Mouse (Mus musculus): ENCODE data around the gene Nfe2l1. TPM values are rescaled to one million over a fixed set of nuclear protein-coding genes. Genes with fewer than 3 reads are reported as not detected.

The Nfe2l1 gene
- polyA plus RNA-seq, 1 experiment from 2014 or later = 66.3 TPM

GRCm38 (mm10) chr11:96776968-96777962 is 52.5 kb downstream of the Nfe2l1 start, which contains the start of gene Snx11:
Gene Snx11 (minus strand): TSS chr11:96777559.
- WGBS = 1% methylated on average over 59 of the region's 59 CpGs
- peaks cover 14% of the 10 kb centered on the region for H3K36me3 ChIP-seq
- peak within 1 kb of the TSS; percentile 75 for H3K4me2 ChIP-seq
- H3K9me3 ChIP-seq = no peaks in the 10 kb centered on the region
- peaks cover 25% of the 10 kb centered on the region for H3K4me1 ChIP-seq (replicated peaks)
- peak within 1 kb of the TSS; percentile 74 for H3K27ac ChIP-seq
- peak within 1 kb of the TSS; percentile 56 for H3K9ac ChIP-seq (replicated peaks)
- no peaks in the 10 kb centered on the region for H3K27me3 ChIP-seq
- peak; percentile 99 for ATAC-seq (ENCODE audit: insufficient number of reproducible peaks, insufficient read depth, low FRiP score, low TSS enrichment, low read depth)
- H3K4me3 ChIP-seq (replicated peaks) = peak within 1 kb of the TSS; percentile 69

- H3K36me3 ChIP-seq = peaks cover 26% of the 10 kb centered on the region
- peak overlapping the region; percentile 75; the same call in 1 of the 2 replicates for H3K4me2 ChIP-seq
- H3K4me1 ChIP-seq (replicated peaks) = peaks cover 25% of the 10 kb centered on the region
- no peak for ATAC-seq (ENCODE audit: insufficient number of reproducible peaks, insufficient read depth, low FRiP score, low TSS enrichment, low read depth)
- 39% methylated on average over 3 of the region's 3 CpGs for WGBS
- H3K9me3 ChIP-seq = no peaks in the 10 kb centered on the region
- no peaks in the 10 kb centered on the region for H3K27me3 ChIP-seq
- no peak overlapping the region for H3K9ac ChIP-seq (replicated peaks)
- H3K4me3 ChIP-seq (replicated peaks) = peak overlapping the region; percentile 69
- H3K27ac ChIP-seq = no peak overlapping the region
Observed at GRCm38 (mm10) chr11:96776068-96776467, 53.7 kb downstream of the Nfe2l1 start.

- Histone ChIP-seq H3K36me3 (peaks cover 30% of the 10 kb centered on the region), H3K27me3 (no peaks in the 10 kb centered on the region), H3K4me1 (replicated peaks) (peaks cover 25% of the 10 kb centered on the region), H3K9ac (replicated peaks) (no peak overlapping the region), H3K4me2 (no peak overlapping the region), H3K9me3 (no peaks in the 10 kb centered on the region), H3K4me3 (replicated peaks) (no peak overlapping the region), H3K27ac (no peak overlapping the region)
- no peak for ATAC-seq (ENCODE audit: insufficient number of reproducible peaks, insufficient read depth, low FRiP score, low TSS enrichment, low read depth)
- 62% methylated on average over 7 of the region's 7 CpGs for WGBS
Observed at GRCm38 (mm10) chr11:96775665-96776064, 54.1 kb downstream of the Nfe2l1 start.

- H3K4me1 ChIP-seq (replicated peaks) = peaks cover 25% of the 10 kb centered on the region
- H3K27me3 ChIP-seq = no peaks in the 10 kb centered on the region
- H3K9ac ChIP-seq (replicated peaks) = no peak overlapping the region
- no peaks in the 10 kb centered on the region for H3K9me3 ChIP-seq
- no peak for ATAC-seq (ENCODE audit: insufficient number of reproducible peaks, insufficient read depth, low FRiP score, low TSS enrichment, low read depth)
- H3K4me2 ChIP-seq = no peak overlapping the region
- WGBS = 68% methylated on average over 8 of the region's 8 CpGs
- no peak overlapping the region for H3K27ac ChIP-seq
- peaks cover 36% of the 10 kb centered on the region for H3K36me3 ChIP-seq
- H3K4me3 ChIP-seq (replicated peaks) = no peak overlapping the region
Observed at GRCm38 (mm10) chr11:96775063-96775462, 54.7 kb downstream of the Nfe2l1 start.

- peaks cover 41% of the 10 kb centered on the region for H3K36me3 ChIP-seq
- H3K9me3 ChIP-seq = no peaks in the 10 kb centered on the region
- no peak overlapping the region for H3K9ac ChIP-seq (replicated peaks)
- ATAC-seq (ENCODE audit: insufficient number of reproducible peaks, insufficient read depth, low FRiP score, low TSS enrichment, low read depth) = no peak
- H3K4me2 ChIP-seq = no peak overlapping the region
- H3K27me3 ChIP-seq = no peaks in the 10 kb centered on the region
- H3K27ac ChIP-seq = no peak overlapping the region
- WGBS = 82% methylated on average over 3 of the region's 3 CpGs
- H3K4me3 ChIP-seq (replicated peaks) = no peak overlapping the region
- peaks cover 25% of the 10 kb centered on the region for H3K4me1 ChIP-seq (replicated peaks)
Observed at GRCm38 (mm10) chr11:96774536-96774935, 55.2 kb downstream of the Nfe2l1 start.

- 91% methylated on average over 9 of the region's 9 CpGs for WGBS
- Histone ChIP-seq H3K4me3 (replicated peaks) (no peak overlapping the region), H3K4me2 (no peak overlapping the region), H3K27me3 (no peaks in the 10 kb centered on the region), H3K4me1 (replicated peaks) (peaks cover 29% of the 10 kb centered on the region), H3K27ac (no peak overlapping the region), H3K9ac (replicated peaks) (no peak overlapping the region), H3K36me3 (peaks cover 61% of the 10 kb centered on the region), H3K9me3 (no peaks in the 10 kb centered on the region)
- no peak for ATAC-seq (ENCODE audit: insufficient number of reproducible peaks, insufficient read depth, low FRiP score, low TSS enrichment, low read depth)
Observed at GRCm38 (mm10) chr11:96772413-96772812, 57.4 kb downstream of the Nfe2l1 start.

- H3K27ac ChIP-seq = no peak overlapping the region
- no peak overlapping the region for H3K9ac ChIP-seq (replicated peaks)
- 90% methylated on average over 9 of the region's 9 CpGs for WGBS
- H3K4me2 ChIP-seq = no peak overlapping the region
- H3K9me3 ChIP-seq = no peaks in the 10 kb centered on the region
- no peaks in the 10 kb centered on the region for H3K27me3 ChIP-seq
- no peak for ATAC-seq (ENCODE audit: insufficient number of reproducible peaks, insufficient read depth, low FRiP score, low TSS enrichment, low read depth)
- H3K4me3 ChIP-seq (replicated peaks) = no peak overlapping the region
- H3K4me1 ChIP-seq (replicated peaks) = peaks cover 30% of the 10 kb centered on the region
- H3K36me3 ChIP-seq = peaks cover 61% of the 10 kb centered on the region
Observed at GRCm38 (mm10) chr11:96771274-96771975, 58.3 kb downstream of the Nfe2l1 start.

- no peak overlapping the region for H3K4me3 ChIP-seq (replicated peaks)
- H3K27me3 ChIP-seq = no peaks in the 10 kb centered on the region
- 0 out of 2 replicates have a peak overlapping the region, but pooled peaks have one; percentile 19 for H3K9ac ChIP-seq (replicated peaks)
- no peak for ATAC-seq (ENCODE audit: insufficient number of reproducible peaks, insufficient read depth, low FRiP score, low TSS enrichment, low read depth)
- peak overlapping the region; percentile 53; the same call in 1 of the 2 replicates for H3K27ac ChIP-seq
- peaks cover 57% of the 10 kb centered on the region for H3K36me3 ChIP-seq
- WGBS = 57% methylated on average over 9 of the region's 9 CpGs
- peaks cover 18% of the 10 kb centered on the region for H3K4me1 ChIP-seq (replicated peaks)
- H3K4me2 ChIP-seq = no peak overlapping the region
- H3K9me3 ChIP-seq = no peaks in the 10 kb centered on the region
Observed at GRCm38 (mm10) chr11:96768240-96768639, 61.5 kb downstream of the Nfe2l1 start.

MicroRNA genes within 50 kb of the gene (microRNA counts, 519-probe panel; counts per million panel counts)
- 6,651 counts per million, percentile 80 among the panel's probes with 10 or more counts for microRNA mmu-miR-152

Small RNA genes within 50 kb of the gene (microRNA-seq; reads per million reads assigned to microRNA genes)
- 102 reads per million, percentile 52 among the genes with 10 or more reads in this experiment for gene Mir152

Other genes with a start within 250 kb of the Nfe2l1 start
- gene Snx11, start 52.4 kb downstream of the Nfe2l1 start, polyA plus RNA-seq (2016; fragmentation: Nextera tagmentation; extraction: Ambion mirVana) = 21.1 and 21.2 TPM in 2 replicates
- gene Cbx1, start 40.8 kb downstream of the Nfe2l1 start, polyA plus RNA-seq (2016; fragmentation: Nextera tagmentation; extraction: Ambion mirVana) = 184 and 189 TPM in 2 replicates
- 78.1 and 88.3 TPM in 2 replicates for gene Copz2, start 19.9 kb upstream of the Nfe2l1 start, polyA plus RNA-seq (2016; fragmentation: Nextera tagmentation; extraction: Ambion mirVana)
- gene Cdk5rap3, start 86.5 kb upstream of the Nfe2l1 start, polyA plus RNA-seq (2016; fragmentation: Nextera tagmentation; extraction: Ambion mirVana) = 87.8 and 89.6 TPM in 2 replicates
- 0.84 and 1.1 TPM in 2 replicates for gene Prr15l, start 98.1 kb upstream of the Nfe2l1 start, polyA plus RNA-seq (2016; fragmentation: Nextera tagmentation; extraction: Ambion mirVana)
- gene Pnpo, start 114.0 kb upstream of the Nfe2l1 start, polyA plus RNA-seq (2016; fragmentation: Nextera tagmentation; extraction: Ambion mirVana) = 18.4 and 19.7 TPM in 2 replicates
- gene Sp2, start 153.0 kb upstream of the Nfe2l1 start, polyA plus RNA-seq (2016; fragmentation: Nextera tagmentation; extraction: Ambion mirVana) = 13.7 and 17.8 TPM in 2 replicates
- gene Sp6, start 183.4 kb upstream of the Nfe2l1 start, polyA plus RNA-seq (2016; fragmentation: Nextera tagmentation; extraction: Ambion mirVana) = 6.5 and 7.7 TPM in 2 replicates
- gene Scrn2, start 200.0 kb upstream of the Nfe2l1 start, polyA plus RNA-seq (2016; fragmentation: Nextera tagmentation; extraction: Ambion mirVana) = 32.4 and 35.1 TPM in 2 replicates
- gene Lrrc46, start 211.4 kb upstream of the Nfe2l1 start, polyA plus RNA-seq (2016; fragmentation: Nextera tagmentation; extraction: Ambion mirVana) = 1.0 TPM in 2 replicates
- 80.0 and 80.5 TPM in 2 replicates for gene Mrpl10, start 211.6 kb upstream of the Nfe2l1 start, polyA plus RNA-seq (2016; fragmentation: Nextera tagmentation; extraction: Ambion mirVana)
- gene Osbpl7, start 220.7 kb upstream of the Nfe2l1 start, polyA plus RNA-seq (2016; fragmentation: Nextera tagmentation; extraction: Ambion mirVana) = 6.7 and 8.7 TPM in 2 replicates